Mouse (Mus musculus): Measurements from ENCODE around the gene Arhgap45. TPM values are rescaled to one million over a fixed set of nuclear protein-coding genes. Genes with fewer than 3 reads are reported as not detected.

Gene Arhgap45
- total RNA-seq (2023): 901 TPM

GRCm38 (mm10) chr10:80016511-80016910, at the start of gene Arhgap45:
TSS of gene Arhgap45 (plus strand) at chr10:80016653.

GRCm38 (mm10) chr10:79970415-79971182, 45.9 kb upstream of the Arhgap45 start, which contains the start of gene Grin3b:
TSS of gene Grin3b (plus strand) at chr10:79970715.

GRCm38 (mm10) chr10:79984195-79984816, 32.1 kb upstream of the Arhgap45 start, which contains the start of gene Tmem259:
TSS of gene Tmem259 (minus strand) at chr10:79984330.

GRCm38 (mm10) chr10:79988506-79989271, 27.8 kb upstream of the Arhgap45 start, which contains the start of gene Cnn2:
TSS of gene Cnn2 (plus strand) at chr10:79988584.

GRCm38 (mm10) chr10:79996272-79997033, 20.0 kb upstream of the Arhgap45 start, which contains the start of gene Abca7:
TSS of gene Abca7 (plus strand) at chr10:79996494.

GRCm38 (mm10) chr10:80039559-80039979, 23.1 kb downstream of the Arhgap45 start, which contains the start of gene Polr2e:
TSS of gene Polr2e (minus strand) at chr10:80039795.

GRCm38 (mm10) chr10:80047041-80047565, 30.6 kb downstream of the Arhgap45 start, which contains the start of gene Gpx4:
TSS of gene Gpx4 (plus strand) at chr10:80047166.

Other genes starting within 250 kb of the Arhgap45 start
- gene Rnf126, start 249.7 kb upstream of the Arhgap45 start, total RNA-seq (2023): 71.9 TPM
- gene Fstl3, start 239.4 kb upstream of the Arhgap45 start, total RNA-seq (2023): 1.2 TPM
- not detected for gene Prss57, start 225.7 kb upstream of the Arhgap45 start, total RNA-seq (2023)
- gene Palm, start 223.1 kb upstream of the Arhgap45 start, total RNA-seq (2023): 6.7 TPM
- gene Misp, start 195.7 kb upstream of the Arhgap45 start, total RNA-seq (2023): not detected
- gene Ptbp1, start 162.2 kb upstream of the Arhgap45 start, total RNA-seq (2023): 783 TPM
- not detected for gene Prtn3, start 142.2 kb upstream of the Arhgap45 start, total RNA-seq (2023)
- gene Plppr3, start 142.0 kb upstream of the Arhgap45 start, total RNA-seq (2023): 1.0 TPM
- gene Elane, start 130.4 kb upstream of the Arhgap45 start, total RNA-seq (2023): 0.83 TPM
- gene Cfd, start 125.8 kb upstream of the Arhgap45 start, total RNA-seq (2023): not detected
- 59.4 TPM for gene Med16, start 107.7 kb upstream of the Arhgap45 start, total RNA-seq (2023)
- gene Gm26602, start 105.8 kb upstream of the Arhgap45 start, total RNA-seq (2023): not detected
- 0.65 TPM for gene Kiss1r, start 99.7 kb upstream of the Arhgap45 start, total RNA-seq (2023)
- gene R3hdm4, start 95.4 kb upstream of the Arhgap45 start, total RNA-seq (2023): 119 TPM
- gene Arid3a, start 89.6 kb upstream of the Arhgap45 start, total RNA-seq (2023): 8.4 TPM
- gene Wdr18, start 56.5 kb upstream of the Arhgap45 start, total RNA-seq (2023): 48.5 TPM
- 0.68 TPM for gene Grin3b, start 45.9 kb upstream of the Arhgap45 start, total RNA-seq (2023)
- 158 TPM for gene Tmem259, start 32.3 kb upstream of the Arhgap45 start, total RNA-seq (2023)
- gene Cnn2, start 28.1 kb upstream of the Arhgap45 start, total RNA-seq (2023): 442 TPM
- gene Abca7, start 20.2 kb upstream of the Arhgap45 start, total RNA-seq (2023): 80.3 TPM
- gene Polr2e, start 23.1 kb downstream of the Arhgap45 start, total RNA-seq (2023): 75.3 TPM
- 154 TPM for gene Gpx4, start 30.5 kb downstream of the Arhgap45 start, total RNA-seq (2023)
- 103 TPM for gene Sbno2, start 88.9 kb downstream of the Arhgap45 start, total RNA-seq (2023)
- gene Stk11, start 99.2 kb downstream of the Arhgap45 start, total RNA-seq (2023): 140 TPM
- 168 TPM for gene Atp5d, start 122.0 kb downstream of the Arhgap45 start, total RNA-seq (2023)
- gene Cbarp, start 124.2 kb downstream of the Arhgap45 start, total RNA-seq (2023): 38.2 TPM
- 101 TPM for gene Midn, start 131.6 kb downstream of the Arhgap45 start, total RNA-seq (2023)
- 178 TPM for gene Cirbp, start 149.3 kb downstream of the Arhgap45 start, total RNA-seq (2023)
- 11.6 TPM for gene 1600002K03Rik, start 156.3 kb downstream of the Arhgap45 start, total RNA-seq (2023)
- gene Efna2, start 162.8 kb downstream of the Arhgap45 start, total RNA-seq (2023): 0.35 TPM
- gene Mum1, start 209.8 kb downstream of the Arhgap45 start, total RNA-seq (2023): 75.4 TPM
- 95.8 TPM for gene Ndufs7, start 232.5 kb downstream of the Arhgap45 start, total RNA-seq (2023)
- not detected for gene Gamt, start 244.4 kb downstream of the Arhgap45 start, total RNA-seq (2023)
- 170 TPM for gene Dazap1, start 244.8 kb downstream of the Arhgap45 start, total RNA-seq (2023)

Measured in CD4-positive naive resting alpha-beta T cell, adult 57 days (primary cell).